Mouse (Mus musculus): Measurements from ENCODE around the gene Igf2bp2.
A peak's percentile ranks its signal among the peaks of the same experiment; 100 is the strongest.

Igf2bp2 gene

DNA sequence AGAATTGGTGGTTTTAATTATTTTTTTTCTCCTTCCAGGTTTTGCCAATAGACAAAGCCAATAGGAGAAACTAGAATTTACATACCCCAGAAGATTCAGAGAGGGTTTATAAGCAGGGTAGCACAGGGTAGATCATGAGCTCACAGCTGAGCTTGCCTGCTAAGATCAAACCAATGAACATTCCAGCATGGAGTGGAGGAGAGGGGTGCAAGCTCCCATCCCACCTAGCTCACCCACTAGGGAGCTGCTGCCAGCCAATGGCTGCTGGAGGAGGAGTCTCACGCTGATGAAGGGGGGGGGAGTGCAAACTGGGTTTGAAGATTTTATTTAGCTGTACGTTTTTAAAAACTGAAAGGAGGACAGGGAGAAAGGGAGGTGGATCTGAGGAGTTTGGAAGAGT lies 14.0 kb downstream of the Igf2bp2 start:
- no peak for DNase-seq (ENCODE audit: low read depth)

DNA sequence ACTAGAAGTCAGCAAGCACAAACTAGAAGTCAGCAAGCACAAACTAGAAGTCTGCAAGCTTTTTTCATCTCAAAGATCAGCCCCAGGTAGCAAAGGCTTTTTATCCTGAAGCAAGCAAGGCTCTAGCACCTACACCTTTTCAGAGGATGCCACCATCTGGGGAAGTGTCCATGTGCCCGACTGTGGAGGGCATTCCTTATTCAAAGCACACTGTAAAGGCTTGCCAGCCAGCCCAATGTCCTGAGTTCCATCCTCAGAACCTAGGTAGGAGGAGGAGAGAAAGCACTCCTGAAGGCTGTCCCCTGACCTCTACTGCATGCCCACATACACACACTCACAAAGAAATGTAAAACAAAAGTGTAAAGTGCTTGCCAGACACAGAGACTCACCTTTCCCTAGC lies 16.0 kb downstream of the Igf2bp2 start:
- DNase-seq (ENCODE audit: low read depth) = no peak

DNA sequence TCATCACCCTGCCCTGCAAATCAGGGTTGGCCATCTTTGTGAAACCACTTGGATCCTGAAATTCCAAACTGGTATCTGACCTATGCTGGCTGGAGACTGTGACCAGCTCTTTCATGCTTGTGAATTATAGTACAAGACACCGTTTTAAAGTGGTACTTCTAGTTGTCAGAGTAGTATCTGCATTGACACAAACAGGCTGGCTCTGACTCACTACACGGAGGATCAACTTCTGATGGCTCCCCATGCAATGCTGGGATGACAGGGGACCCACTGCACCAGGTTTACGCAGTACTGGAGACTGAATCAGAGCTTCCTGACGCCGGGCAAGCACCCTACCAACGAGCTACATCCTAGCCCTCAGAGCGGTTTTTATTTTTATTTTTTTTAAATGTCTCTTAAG lies 17.0 kb downstream of the Igf2bp2 start:
- DNase-seq (ENCODE audit: low read depth) = no peak

DNA sequence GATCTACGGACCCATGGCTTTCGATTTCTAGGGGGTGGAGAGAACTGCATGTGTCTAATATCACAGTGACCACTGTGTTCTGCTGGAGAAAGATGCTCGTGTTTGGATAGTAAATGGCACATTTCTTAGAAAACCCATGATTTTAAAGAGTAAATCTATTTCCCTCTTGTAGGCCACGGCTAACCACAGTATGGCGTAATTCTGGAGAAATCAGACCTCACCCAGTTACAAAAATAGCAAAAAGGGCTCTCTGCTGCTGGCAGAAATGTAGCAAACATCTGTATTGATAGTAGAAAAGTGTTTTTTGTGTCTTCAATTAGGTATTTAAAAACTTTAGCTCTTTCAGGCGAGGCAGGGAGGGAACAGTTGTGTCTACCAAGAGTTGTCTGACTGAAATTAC lies 18.6 kb downstream of the Igf2bp2 start:
- DNase-seq (ENCODE audit: low read depth) = peak; percentile 36

DNA sequence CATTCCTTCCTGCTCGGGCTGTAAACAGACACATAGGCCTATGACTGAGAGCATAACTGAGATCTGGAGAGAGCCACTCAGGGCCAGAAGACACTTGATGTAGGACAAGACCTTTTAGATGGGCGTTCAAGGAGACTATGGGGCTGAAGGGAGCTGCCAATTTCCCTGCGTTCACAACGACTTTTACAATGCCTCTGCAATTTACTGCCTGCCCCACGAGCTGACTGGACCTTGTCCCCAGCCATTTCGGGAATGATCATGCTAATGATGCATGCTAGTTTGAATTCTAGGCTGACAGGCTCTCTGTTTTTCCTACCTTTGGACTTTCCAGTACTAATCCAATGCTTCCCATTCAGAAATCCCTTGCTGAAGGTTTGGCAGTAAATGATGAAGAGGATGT lies 22.2 kb downstream of the Igf2bp2 start:
- no peak for DNase-seq (ENCODE audit: low read depth)

DNA sequence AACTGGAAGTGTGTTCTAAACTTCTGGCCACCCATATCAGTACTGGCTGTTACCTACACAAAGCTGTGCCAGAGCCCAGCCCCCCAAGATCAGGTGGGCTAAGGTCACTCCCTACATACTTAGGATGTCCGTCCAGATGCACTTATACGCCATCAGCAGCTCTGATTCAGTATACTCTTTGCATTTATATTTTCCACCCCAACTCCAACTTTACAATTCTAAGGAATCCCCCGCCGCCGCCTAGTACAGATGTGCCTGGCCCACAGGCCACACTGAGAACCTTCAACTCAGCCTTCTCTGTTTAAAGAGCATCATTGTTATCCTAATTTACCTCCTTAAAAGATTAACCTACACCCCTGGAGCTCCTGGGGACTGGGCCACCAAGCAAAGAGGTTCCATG lies 23.3 kb downstream of the Igf2bp2 start:
- no peak for DNase-seq (ENCODE audit: low read depth)

DNA sequence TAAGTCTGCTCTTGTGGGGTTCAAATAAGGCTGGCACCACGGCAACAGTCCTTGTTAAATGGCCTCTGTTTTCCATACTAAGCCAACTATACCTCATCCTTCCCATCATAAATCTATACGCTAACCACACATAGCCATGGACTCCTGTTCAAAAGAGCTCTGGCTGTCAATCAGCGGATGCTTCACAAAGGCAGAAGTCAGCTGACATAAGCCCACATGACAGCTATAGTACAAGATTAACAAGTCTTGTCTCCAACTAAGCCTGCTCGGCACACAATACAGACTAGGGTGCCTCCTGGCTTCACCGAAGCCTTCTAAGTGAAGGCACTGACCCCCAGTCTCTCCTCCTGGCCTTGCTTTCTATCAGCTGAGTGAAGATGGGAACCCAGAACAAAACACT lies 26.9 kb downstream of the Igf2bp2 start:
- DNase-seq (ENCODE audit: low read depth) = no peak

DNA sequence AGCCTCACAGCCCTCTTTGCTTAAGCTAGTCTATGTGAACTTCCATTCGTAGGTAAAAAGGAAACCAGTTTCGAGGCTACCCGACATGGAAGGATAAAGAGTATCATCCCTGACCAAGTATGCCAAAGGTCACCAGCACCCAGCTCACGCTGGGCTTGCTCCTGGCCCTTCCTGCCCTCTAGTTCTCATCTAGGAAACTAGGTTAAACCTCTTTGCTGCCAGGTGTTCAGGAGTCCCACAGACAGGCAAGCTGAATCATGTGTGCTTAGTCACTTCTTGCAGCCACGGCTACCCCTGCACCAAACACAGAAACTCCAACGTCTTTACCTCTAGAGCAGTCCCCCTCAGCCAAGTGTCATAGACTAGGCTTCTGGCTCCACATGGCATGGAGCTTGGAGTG lies 31.8 kb downstream of the Igf2bp2 start:
- DNase-seq (ENCODE audit: low read depth) = no peak

DNA sequence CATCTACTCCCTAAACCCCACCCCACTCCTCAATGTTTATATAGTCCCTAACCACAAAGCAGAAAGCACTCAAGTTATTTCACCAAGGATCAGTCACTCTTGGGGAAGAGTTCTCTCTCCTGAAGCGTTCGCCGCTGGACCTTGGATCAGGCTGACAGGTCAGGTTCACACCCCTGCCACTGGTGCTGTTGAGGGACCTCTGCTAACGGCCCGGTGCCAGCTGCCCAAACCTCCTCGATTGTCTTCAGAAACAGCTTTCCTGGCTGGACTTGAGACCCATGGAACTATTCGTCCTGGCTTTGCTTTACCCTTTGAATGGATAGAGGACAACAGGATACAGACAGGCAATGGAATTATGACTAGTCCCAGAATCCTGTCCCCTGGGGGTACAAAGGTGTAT lies 33.6 kb downstream of the Igf2bp2 start:
- no peak for DNase-seq (ENCODE audit: low read depth)

DNA sequence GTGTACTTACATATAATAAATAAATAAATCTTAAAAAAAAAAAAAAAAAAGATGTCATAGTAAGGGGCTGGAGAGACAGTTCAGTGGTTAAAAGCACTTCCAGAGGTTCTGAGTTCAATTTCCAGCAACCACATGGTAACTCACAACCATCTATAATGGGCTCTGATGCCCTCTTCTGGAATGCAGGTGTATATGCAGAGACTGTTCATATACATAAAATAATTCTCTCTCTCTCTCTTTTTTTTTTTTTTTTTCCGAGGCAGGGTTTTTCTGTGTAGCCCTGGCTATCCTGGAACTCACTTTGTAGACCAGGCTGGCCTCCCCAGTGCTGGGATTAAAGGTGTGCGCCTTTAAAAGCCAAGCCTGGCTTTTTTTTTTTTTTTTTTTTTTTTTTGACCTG lies 34.5 kb downstream of the Igf2bp2 start:
- DNase-seq (ENCODE audit: low read depth) = no peak

DNA sequence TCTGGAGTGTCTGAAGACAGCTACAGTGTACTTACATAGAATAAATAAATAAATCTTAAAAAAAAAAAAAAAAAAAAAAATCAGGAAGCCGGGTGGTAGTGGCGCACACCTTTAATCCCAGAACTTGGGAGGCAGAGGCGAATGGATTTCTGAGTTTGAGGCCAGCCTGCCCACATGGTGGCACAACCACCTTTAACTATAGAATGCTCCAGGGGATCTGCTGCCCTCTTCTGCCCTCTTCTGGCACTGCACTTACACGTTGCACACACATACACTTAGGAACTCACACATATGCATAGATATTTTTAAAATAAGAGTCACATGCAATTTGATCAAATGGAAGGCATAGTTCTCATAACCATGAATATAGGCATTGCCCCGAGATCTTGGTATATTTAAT lies 35.3 kb downstream of the Igf2bp2 start:
- DNase-seq (ENCODE audit: low read depth) = peak; percentile 35

DNA sequence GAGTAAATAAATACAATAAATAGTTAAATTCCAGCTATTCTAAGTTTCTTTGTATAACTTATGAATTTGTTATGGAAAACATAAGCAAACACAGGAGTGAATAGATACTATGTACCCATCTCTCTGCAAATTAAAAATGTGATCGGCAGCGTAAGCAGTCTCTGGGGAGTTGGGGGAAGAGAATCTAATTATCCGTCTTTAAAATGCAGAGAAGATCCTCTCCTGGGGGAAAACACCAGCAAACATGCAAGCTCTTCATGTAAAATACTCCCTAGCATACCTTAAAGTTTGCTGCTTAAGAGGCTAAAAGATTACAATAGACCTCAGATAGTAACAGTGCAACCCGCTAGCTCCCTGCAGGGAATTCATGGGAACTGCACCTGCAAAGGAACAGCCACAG lies 36.2 kb downstream of the Igf2bp2 start:
- DNase-seq (ENCODE audit: low read depth) = no peak

DNA sequence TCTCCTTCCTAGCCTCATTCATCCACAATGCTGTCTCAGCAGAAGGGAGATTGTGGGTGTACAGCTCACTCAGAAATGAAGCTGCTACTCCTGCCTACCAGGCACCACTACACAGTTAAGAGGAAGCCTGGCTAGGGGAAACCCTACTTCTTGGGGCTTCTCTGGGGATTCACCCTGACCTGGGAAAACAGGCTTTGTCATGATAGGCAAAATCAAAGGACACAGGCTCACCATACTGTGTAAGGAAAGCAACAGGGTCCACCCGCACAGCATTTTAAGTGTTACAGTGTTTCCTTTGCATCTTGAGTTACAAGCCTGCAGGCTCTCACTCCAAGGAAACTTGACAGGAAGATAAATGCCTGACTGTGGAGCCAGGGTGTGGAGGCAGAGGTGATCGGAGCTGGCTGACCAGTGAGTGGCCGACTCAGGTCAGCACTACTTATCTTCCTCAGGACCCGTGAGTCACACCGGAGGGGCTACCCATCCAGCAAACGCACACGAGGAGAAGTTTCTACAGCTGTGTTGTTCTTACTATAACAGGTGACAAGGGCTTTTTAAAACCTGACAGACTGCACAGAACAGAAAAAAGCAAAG lies 38.7 kb downstream of the Igf2bp2 start:
- DNase-seq (ENCODE audit: low read depth) = no peak

DNA sequence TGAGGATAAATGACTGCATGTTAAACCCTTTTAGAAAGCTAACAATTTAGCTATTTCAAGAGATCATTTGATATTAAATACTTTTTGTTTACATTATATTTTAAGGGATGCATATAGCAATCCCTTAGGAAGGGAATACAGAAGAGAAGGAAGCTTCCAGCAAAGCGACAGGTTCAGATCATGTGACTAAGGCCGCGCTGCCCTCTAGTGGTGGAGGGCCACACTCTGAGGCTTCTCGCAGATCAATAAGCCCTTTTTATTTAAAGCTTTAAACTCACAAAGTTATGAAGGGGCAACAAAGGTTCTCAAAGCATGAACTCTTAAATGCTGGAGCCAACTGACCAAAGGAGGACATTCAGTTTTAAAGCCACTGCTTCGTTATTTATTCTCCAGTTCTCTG lies 39.4 kb downstream of the Igf2bp2 start:
- peak; percentile 47 for DNase-seq (ENCODE audit: low read depth)

DNA sequence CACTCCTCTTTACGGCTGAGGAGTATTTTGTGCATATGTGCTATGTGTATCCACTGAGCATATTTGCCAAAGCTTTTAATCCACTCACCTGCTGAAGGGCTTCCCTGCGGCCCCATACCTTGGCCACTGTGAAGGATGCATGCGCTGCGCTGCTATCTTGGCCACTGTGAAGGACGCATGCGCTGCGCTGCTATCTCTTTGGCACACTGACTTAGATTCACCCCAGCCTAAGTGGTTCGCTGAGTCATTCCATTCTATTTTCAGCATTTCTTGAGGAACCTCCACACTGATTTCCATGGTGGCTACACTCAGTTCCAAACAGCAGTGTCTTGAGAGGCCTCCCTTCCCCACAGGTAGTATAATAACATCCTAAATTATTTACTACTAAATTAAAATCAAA lies 42.0 kb downstream of the Igf2bp2 start:
- DNase-seq (ENCODE audit: low read depth) = no peak

DNA sequence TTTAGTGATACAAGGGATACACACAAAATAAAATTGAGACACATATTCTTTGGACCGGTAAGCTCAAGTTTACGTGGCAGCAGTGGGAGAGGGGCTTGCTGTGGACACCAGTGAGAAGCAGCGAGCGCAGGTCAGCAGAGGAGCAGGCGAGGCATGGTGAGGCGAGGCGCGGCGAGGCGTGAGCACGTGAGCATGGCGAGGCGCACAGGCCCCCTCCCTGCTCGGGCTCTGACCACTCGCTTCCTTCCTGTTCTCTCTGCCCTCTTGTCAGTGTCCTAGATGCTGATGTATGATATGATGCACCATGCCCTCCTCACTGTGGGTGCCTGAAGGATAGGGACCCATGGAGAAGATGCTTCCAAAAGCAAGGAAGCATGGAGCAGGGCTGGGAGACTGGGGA lies 43.6 kb downstream of the Igf2bp2 start:
- DNase-seq (ENCODE audit: low read depth) = no peak

DNA sequence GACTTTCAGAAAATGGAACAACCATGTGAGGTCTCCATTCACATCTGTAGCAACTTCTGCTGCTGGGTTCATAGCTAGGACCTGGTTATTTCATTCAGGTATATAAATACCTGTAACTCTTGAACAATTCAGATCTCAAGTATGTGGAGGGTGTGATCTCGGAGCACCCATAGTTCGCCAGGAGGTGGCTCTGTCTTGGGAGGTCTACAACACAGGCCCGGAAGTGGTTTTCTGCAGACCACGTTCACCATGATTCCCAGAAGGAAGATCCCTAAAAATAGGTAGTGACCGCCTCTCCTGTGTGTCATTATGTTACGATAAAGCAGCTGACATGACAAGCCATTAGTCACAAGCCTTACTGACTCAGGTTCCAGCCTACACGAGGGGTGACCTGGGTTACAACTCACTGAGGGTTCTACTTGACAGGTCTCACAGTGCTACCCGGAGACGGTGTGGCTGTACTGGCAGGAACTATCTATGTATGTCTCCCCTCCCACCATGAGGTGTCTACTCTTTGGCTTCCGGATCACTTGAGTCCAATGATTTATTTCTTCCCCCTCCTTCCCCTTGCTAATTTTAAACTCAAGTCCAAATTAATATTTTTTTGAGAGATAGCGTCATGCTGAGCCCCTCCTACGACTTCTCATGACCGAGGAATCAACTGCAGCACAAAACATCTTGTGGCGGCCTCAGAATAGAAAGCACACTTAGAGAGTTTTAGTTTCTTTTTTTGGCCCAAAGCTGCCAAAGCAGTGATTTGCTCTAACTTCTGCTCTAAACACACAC lies 44.2 kb downstream of the Igf2bp2 start:
- no peak for DNase-seq (ENCODE audit: low read depth)

DNA sequence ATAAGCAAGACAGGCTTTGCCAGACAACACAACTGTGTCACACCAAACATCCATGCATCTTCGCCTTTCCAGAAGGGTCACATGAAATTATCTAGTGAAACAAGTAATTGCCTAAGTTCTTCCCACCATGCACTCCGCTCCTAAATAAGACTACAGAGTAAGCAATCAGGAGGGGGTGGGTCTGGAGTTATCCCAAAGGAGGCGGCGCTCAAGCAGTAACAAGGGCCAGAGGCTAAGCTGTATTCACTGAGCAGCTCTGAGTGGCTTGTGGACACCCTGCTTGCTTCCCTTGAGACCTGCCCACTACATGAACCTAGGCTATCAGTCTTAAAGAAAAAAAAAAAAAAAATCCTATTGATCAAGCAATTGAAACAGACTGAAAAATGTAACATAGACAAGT lies 44.9 kb downstream of the Igf2bp2 start:
- DNase-seq (ENCODE audit: low read depth) = no peak

DNA sequence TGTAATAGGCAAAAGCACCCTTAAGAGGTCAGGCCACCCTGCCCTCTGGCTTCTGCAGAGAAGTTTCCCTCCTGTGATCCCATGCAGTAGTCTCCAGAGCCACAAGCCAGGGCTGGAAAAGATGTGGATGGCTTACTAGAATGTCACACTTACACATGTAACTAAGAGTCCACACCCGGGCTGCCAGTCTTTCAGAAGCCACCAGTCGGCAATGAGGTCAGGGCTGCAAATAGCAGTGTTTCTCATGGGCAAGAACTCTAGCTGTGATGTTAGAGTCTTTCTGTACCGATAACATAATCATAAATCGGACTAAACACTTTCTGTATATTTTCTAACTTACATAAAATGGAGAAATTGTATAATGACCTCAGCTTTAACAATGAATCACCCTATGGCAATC lies 46.4 kb downstream of the Igf2bp2 start:
- no peak for DNase-seq (ENCODE audit: low read depth)

DNA sequence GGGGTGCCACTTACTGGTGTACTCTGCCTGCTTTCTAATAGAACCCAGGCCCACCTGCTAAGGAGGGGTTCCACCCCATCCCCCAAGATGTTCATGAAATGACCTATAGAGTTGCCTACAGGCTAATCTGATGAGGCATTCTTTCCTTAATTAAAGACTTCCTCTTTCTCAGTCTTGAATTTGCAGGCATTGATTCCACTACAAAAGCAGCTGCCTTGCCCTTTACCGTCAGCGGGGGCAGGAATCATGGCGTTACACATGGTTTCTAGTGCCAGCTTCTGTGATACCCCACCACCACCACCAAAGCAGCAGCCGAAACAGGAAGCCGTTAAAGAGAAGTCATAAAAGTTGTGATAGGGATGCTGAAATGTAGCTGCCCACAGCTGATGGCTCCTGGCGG lies 47.0 kb downstream of the Igf2bp2 start:
- DNase-seq (ENCODE audit: low read depth) = peak; percentile 39

DNA sequence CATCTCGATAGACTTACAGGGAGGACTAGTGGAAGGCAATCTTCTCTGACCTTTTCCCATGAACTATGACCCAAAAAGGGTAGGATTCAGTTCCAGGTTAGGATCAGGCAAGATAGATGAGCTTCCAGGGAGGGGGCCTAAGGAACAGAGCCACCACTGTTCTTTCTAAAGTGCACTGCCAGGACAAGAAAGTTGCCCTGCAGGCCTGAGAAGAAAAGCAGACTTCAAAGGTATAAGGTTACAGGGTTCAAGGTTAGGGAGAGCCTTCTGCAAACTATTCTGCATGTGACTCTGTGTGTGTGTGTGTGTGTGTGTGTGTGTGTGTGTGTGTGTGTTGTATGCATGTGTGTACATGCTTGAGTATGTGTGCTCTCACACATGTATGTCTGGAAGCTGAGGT lies 53.1 kb downstream of the Igf2bp2 start:
- DNase-seq (ENCODE audit: low read depth) = no peak

DNA sequence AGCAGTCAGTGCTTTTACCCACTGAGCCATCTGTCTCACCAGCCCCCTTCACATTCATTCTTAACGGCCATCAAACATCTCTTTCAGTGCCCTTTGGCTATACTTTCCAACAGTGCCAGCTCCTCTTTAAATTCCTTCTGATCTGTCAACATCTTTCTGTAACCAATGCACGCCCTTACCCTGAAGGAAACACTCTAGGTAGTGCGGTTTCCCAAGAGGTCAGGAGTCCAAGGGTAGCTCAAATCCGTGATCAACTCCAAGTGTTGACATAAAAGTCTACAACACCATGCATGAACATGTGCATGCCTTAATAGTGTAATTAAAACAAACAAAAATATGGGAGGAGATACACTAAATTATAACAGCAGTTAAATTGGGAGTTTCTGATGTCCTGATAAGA lies 53.9 kb downstream of the Igf2bp2 start:
- no peak for DNase-seq (ENCODE audit: low read depth)

DNA sequence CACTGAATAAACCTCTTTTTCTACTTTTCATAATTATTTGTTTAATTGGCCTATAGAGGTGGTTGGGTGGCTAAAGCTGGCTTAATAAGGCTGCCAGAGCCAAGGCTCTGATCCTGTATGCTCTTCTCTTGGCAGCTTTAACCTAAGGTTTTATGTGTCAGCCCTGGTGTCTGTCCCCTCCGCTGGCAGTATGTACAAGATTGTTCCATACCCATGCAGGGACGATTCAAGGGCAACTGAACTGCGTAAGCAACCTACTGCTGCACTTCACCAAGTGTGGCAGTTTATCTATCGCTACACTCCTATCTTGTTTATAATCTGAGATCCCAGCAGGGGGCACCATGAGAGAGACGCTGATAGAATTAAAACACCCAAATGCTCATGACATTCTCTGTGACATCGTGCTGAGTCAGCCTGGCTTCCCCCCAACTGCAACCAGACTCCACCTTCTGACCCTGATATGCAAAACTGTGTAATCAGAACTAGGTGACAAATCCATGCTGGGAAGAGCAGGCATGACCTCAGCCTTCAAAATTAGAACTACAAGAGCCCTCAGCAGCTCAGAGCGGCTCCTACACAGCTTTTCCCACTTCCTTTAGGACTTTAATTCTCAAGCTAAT lies 55.1 kb downstream of the Igf2bp2 start:
- peak; percentile 94 for DNase-seq (ENCODE audit: low read depth)
